Mouse (Mus musculus) bone marrow, adult 2 months (tissue): ENCODE results near the gene Senp2. TPM values are rescaled to one million over a fixed set of nuclear protein-coding genes. Genes with fewer than 3 reads are reported as not detected.
"Not testable (repeated sequence)": the region's sequence is repeated elsewhere in the genome, so short reads cannot be mapped to it uniquely, and the experiment has no call there.

Source experiments
- H3K27ac ChIP-seq: fragments of 200-500 bp; 2 replicates; pipeline ENCODE4 v1.5.1; 2012; ENCODE audit warnings: low read depth, mild to moderate bottlenecking, control low read depth, inconsistent platforms, low read length; ENCODE audit not compliant: control insufficient read depth, poor library complexity, insufficient read depth
- H3K4me1 ChIP-seq: fragments of 200-500 bp; 2 replicates; pipeline ENCODE4 v1.6.1; 2011; ENCODE audit warnings: low read length; ENCODE audit not compliant: control insufficient read depth, insufficient read depth
- H3K4me3 ChIP-seq: fragments of 200-500 bp; replicated peaks from 2 replicates; pipeline ENCODE3; 2011; ENCODE audit warnings: mild to moderate bottlenecking, low read depth, low read length, control low read depth; ENCODE audit not compliant: control insufficient read depth
- CTCF ChIP-seq: fragments of 200-500 bp; IDR thresholded peaks from 2 replicates; pipeline ENCODE4 v1.5.1; 2011; ENCODE audit warnings: low read length, control low read depth; ENCODE audit not compliant: control insufficient read depth, insufficient read depth
- POLR2A ChIP-seq: fragments of 200-500 bp; IDR thresholded peaks from 2 replicates; pipeline ENCODE4 v1.6.1; 2011; ENCODE audit warnings: low read depth, mild to moderate bottlenecking, control low read depth, low read length, borderline replicate concordance; ENCODE audit not compliant: control insufficient read depth
- WGBS: fragments of 180-500 bp; shearing (Covaris S2); methylation state at CpG from one replicate; pipeline ENCODE4 v1.1.7; 2018; 5-methylcytosine and 5-hydroxymethylcytosine counted together
- polyA plus RNA-seq: library from polyadenylated mRNA; stranded (reverse); fragments of >200 nt; gene quantifications from 2 replicates; pipeline ENCODE4 v1.2.4, GENCODE M21; 2011; ENCODE audit warnings: low replicate concordance; ENCODE audit not compliant: missing spikeins, insufficient read depth, insufficient read length

The Senp2 gene
- polyA plus RNA-seq, 1 experiment = 50.6 TPM

GRCm38 (mm10) chr16:21984091-21984490 is 25.2 kb upstream of the Senp2 start:
- WGBS = 91% methylated on average over 12 of the region's 12 CpGs
- no peaks in the 10 kb centered on the region for H3K4me1 ChIP-seq
- no peak overlapping the region for H3K4me3 ChIP-seq
- no peak overlapping the region for H3K27ac ChIP-seq
- no peak for TF ChIP-seq POLR2A
- no peak for TF ChIP-seq CTCF

GRCm38 (mm10) chr16:21986191-21986590 is 23.1 kb upstream of the Senp2 start:
- Histone ChIP-seq H3K27ac (no peak overlapping the region), H3K4me1 (no peaks in the 10 kb centered on the region), H3K4me3 (no peak overlapping the region)
- no peak for TF ChIP-seq CTCF
- TF ChIP-seq POLR2A = no peak
- WGBS = 69% methylated on average over 3 of the region's 3 CpGs

DNA sequence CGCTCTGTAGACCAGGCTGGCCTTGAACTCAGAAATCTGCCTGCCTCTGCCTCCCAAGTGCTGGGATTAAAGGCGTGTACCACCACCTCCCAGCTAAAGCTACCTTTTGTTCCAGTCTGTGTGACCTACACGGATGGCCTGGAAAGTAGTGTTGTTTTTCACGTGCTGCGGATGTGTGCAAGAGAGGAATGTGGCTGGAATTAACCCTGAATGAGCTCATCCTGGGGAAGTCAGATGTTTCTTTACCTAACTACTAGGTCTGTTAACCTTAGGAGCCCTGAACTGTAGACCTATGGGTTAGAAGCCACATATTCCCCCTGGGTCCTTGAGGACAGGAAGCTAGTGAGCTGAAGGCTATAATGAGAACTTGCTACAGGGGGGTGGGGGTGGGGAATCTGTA is 21.3 kb upstream of the Senp2 start:
- Histone ChIP-seq H3K4me3 (no peak overlapping the region), H3K4me1 (no peaks in the 10 kb centered on the region), H3K27ac (no peak overlapping the region)
- no peak for TF ChIP-seq POLR2A
- no peak for TF ChIP-seq CTCF
- 67% methylated on average over 5 of the region's 5 CpGs for WGBS

- not testable (repeated sequence) for H3K4me1 ChIP-seq, H3K4me3 ChIP-seq, H3K27ac ChIP-seq
These were observed 18.4 kb upstream of the Senp2 start for GRCm38 (mm10) chr16:21990893-21991292.

DNA sequence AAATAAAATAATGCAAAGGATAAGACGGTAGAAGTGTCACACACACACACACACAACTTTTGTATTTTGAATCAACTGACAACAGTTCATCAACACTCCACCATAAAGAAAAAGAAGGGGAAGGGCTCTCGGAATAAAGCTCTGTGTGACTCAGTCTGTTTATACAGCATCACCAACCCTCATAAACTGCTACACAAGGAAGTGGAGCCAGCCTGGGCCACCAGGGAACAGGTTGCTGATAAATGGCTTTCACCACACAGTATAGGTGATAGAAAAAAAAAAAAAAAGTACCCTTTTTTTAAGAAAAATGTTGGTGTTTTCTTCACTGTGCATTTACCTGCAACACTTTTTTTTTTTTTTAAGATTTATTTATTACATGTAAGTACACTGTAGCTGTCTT is 17.5 kb upstream of the Senp2 start:
- Histone ChIP-seq H3K4me3 (no peak overlapping the region), H3K4me1 (no peaks in the 10 kb centered on the region; the same call in 1 of the 2 replicates), H3K27ac (no peak overlapping the region)
- WGBS = 79% methylated on average over 2 of the region's 2 CpGs
- no peak for TF ChIP-seq POLR2A
- TF ChIP-seq CTCF = no peak

DNA sequence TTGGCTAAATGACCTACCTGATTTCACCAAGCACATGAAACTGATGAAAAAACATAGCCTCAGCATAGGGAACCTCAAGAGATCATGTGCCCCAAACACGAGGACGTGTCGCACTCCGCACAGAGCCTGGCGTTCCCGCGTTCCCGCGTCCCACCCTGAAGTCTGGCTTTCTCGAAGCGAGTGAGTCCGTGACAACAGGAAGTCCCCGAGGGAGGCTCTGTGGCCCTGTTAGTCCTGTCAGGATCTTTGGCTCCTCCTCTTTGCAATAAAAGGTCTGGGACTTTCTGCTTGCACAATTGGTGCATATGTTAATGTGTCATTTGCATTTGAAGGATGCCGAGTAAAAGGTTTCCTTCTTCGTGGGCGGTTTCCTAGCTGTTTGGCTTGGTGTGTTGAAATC is 14.0 kb upstream of the Senp2 start, which contains the start of gene Liph:
Gene Liph, minus strand, starts transcription at position 360 of the 400 bp plus-strand sequence.
- H3K4me3 ChIP-seq = no peak within 1 kb of the TSS
- no peaks in the 10 kb centered on the region; the same call in 1 of the 2 replicates for H3K4me1 ChIP-seq
- H3K27ac ChIP-seq = peak within 1 kb of the TSS; percentile 28
- no peak for TF ChIP-seq CTCF
- no peak for TF ChIP-seq POLR2A
- WGBS = 18% methylated on average over 16 of the region's 16 CpGs

GRCm38 (mm10) chr16:21996402-21996801 is 12.9 kb upstream of the Senp2 start:
- 41% methylated on average over 4 of the region's 4 CpGs for WGBS
- Histone ChIP-seq H3K4me3 (no peak overlapping the region), H3K27ac (peak overlapping the region; percentile 28; the same call in 1 of the 2 replicates), H3K4me1 (no peaks in the 10 kb centered on the region; the same call in 1 of the 2 replicates)
- no peak for TF ChIP-seq CTCF
- TF ChIP-seq POLR2A = no peak

DNA sequence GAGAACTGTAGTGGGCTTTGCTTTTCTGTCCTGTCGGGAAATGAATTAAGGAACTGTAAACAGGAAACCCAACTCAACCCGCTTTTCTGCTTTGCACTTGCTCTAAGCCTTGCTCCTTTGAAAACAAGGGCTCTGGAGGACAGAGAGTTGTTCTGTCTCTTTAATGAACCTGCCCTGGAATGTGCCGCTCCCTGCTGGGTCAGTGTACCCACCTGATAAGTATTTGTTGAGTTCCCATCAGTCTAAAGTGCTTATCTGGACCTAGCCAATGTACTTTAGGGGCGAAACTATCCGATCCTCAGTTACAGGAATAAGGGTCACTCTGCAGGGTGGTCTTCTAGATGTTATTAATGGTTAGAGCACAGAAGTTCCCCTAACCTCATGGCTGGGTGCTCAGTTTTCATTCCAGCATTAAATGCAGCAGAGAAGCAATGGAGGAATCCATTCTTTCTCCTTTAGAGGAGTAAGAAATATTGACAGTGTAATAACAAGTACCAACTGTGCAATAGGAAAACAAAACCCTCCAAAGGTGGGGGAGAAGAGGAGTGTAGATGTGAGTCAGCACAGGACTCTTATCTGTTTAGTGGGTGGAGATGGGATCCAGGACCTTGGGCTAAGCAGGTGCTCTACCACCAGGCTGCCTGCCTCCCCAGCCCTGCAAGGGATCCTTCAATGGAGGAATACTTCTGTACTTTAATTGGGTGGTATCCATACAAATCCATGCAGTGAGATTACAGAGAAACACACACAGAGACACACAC is 12.2 kb upstream of the Senp2 start:
- H3K4me1 ChIP-seq = no peaks in the 10 kb centered on the region; the same call in 1 of the 2 replicates
- WGBS = 37% methylated on average over 5 of the region's 5 CpGs
- no peak overlapping the region for H3K27ac ChIP-seq
- H3K4me3 ChIP-seq = no peak overlapping the region
- no peak for TF ChIP-seq POLR2A
- no peak for TF ChIP-seq CTCF

DNA sequence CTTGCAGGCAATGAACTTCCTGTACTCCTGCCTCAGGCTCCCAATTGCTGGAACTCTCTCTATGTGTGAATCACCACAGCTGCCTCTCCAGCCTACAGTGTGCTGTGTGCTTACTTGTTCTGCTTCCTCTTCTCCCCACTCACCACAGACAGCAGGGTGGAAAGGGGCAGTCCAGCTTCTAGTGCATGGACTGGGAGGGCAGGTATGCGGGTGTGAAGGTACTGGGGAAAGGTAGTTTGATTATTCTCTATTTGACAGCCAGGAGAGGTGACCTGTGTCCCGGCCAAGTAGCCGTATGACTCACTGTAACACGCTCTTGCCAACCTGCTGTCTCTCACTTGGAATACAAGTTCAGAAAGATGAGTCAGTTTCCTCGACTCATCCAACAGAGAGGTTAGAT is 11.2 kb upstream of the Senp2 start:
- TF ChIP-seq POLR2A (no peak), CTCF (no peak)
- H3K27ac ChIP-seq = no peak overlapping the region
- 54% methylated on average over 5 of the region's 5 CpGs for WGBS
- no peak overlapping the region for H3K4me3 ChIP-seq
- H3K4me1 ChIP-seq = no peaks in the 10 kb centered on the region; the same call in 1 of the 2 replicates
